Mouse (Mus musculus) induced T-regulatory cell, adult 2 months (primary cell): Measurements from ENCODE around the gene Cdkn2d.
"Not testable (repeated sequence)": the region's sequence is repeated elsewhere in the genome, so short reads cannot be mapped to it uniquely, and the experiment has no call there.

Experiments used
- DNase-seq: peaks from one replicate; pipeline ENCODE4 v3.0.0-alpha.2; 2012; ENCODE audit warnings: low read depth

Cdkn2d gene

DNA sequence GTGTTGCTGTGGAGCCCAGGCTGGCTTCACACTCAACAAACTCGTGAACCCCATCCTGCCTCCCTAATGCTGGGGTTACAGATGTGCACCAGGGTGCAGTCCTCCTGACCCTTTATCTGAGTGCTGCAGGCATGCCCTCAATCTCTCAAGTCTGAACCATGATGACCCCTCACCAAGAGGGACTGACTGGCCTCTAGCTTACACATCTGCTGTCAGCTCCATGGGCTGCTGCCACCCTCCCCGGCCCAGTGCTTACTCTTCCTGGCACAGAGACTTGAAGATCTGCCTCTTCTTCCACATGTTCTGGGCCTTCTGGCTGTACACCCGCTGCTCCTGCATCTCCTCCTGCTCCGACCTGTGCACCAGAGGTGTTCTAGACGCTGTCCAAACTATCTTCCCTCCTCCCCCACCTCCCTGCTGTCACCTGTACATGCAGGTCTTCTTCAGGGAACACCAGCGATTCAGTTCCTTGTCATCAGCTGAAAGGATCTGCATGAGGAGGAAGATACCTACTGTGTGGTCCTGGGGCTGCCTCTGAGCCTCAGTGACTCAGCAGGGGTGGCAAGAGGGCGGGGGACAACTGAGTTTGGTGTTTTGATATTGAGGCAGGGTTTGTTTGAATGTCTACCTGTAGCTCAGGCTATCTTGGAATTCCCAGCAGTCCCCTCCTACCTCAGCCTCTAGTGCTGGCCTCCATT lies 16.0 kb downstream of the Cdkn2d start:
- DNase-seq, result no peak

- no peak for DNase-seq
These were observed 16.9 kb downstream of the Cdkn2d start for GRCm38 (mm10) chr9:21274336-21274735.

DNA sequence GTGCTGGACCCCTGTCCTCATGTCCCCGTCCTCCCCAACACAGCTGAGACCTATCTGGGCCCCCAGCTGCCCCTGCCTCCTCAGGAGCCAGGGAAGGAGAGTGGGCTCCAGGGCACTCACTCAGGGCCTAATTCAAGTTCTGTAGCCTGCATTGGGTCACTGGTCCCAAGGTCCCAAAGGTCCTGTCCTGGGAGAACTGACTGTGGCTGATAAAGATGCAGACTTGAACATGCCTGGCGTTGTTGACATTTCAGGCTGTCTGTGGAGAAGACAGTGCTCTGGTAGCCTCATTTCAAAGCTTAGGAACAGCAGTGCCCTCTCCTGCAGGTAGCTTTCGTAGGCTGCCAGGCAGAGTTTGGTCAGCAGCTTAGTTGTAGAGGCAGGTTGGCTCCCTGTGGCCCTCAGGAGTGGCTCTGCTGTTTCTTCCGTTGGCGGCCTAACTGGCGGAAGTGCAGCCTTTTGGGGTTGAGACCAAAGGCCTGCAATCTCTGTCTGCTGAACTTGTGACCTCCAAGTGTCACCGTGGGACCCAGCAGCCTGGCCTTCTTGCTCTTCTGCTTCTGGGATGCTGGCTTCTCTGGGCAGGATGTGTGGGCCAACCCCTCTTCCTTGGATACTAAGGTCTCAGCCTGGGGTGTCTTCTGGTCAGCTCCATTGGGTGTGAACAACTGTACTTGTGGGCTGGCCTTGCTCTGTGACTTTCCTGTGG lies 17.5 kb downstream of the Cdkn2d start:
- DNase-seq, result no peak

DNA sequence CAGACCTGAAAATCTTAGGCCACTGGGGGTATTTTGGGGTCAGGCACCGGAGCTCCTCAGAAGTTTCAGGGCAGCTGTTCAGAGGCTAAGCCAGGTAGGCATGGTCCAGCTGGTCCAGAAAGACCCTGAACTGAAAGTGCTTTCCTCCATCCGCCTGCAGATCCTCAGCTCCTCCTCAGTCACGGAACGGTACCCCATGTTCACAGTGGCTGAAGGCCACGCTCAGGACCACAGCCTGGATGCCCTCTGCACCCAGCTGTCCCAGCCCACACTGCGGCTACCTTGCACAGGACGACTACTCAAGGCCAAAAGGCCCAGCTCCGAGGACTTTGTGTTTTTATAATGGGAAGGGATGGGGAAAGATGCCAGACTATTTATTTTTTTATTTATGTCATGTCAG lies 18.1 kb downstream of the Cdkn2d start:
- no peak for DNase-seq

DNA sequence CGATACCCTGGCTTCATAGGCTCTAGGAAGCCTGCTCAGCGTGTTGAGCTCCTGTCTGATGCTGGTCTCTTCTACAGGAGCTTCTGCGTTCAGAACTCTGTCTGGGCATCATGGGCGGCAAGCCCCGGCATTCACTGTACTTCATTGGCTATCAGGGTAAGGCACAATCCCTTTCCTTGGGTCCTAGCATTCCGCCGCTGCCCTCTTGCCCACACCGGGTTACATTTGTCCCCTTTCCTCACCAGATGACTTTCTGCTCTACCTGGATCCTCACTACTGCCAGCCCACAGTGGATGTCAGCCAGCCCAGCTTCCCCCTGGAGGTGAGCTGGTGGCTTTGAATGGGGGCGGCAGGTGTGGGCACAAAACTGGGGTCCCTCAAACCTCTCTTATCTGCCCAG lies 18.8 kb downstream of the Cdkn2d start:
- DNase-seq, result no peak

- peak; percentile 31 for DNase-seq
These were observed 21.6 kb downstream of the Cdkn2d start for GRCm38 (mm10) chr9:21269590-21269989.

DNA sequence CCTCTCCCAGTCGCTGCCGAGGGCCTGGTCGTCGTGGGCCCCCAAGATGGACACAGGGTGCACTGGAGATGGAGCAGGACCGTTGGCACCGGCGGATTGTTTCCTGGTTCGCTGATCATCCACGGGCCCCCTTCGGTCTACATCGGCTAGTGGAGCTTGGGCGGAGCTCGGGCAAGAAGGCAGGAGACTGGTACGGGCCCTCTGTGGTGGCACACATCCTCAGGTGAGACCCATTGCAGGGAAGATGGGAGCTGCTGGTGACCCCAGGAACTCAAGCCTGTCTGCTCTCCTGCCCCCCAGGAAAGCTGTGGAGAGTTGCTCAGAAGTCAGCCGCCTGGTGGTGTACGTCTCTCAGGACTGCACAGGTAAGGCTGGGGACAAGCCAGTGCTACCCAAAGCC lies 22.9 kb downstream of the Cdkn2d start:
- no peak for DNase-seq

- no peak for DNase-seq
These were observed 24.3 kb downstream of the Cdkn2d start for GRCm38 (mm10) chr9:21266889-21267288.

DNA sequence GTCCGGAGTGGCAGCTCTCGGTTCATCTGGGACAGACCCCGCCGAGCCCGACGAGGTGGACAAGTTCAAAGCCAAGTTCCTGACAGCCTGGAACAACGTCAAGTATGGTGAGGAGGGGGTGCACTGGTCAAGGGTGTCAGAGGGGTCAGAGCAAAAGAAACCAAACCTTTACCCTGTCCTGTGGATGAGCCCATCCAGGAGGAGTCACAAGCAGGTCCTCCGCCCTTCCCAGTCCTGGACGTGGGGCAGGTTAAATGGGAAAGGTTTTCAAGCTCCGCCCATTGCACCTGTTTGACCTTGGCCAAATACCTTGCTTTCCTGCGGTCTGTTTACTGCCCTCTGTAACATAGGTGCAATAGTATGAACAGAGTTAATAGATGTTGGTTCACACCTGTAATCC lies 25.6 kb downstream of the Cdkn2d start:
- DNase-seq, result peak; percentile 33

DNA sequence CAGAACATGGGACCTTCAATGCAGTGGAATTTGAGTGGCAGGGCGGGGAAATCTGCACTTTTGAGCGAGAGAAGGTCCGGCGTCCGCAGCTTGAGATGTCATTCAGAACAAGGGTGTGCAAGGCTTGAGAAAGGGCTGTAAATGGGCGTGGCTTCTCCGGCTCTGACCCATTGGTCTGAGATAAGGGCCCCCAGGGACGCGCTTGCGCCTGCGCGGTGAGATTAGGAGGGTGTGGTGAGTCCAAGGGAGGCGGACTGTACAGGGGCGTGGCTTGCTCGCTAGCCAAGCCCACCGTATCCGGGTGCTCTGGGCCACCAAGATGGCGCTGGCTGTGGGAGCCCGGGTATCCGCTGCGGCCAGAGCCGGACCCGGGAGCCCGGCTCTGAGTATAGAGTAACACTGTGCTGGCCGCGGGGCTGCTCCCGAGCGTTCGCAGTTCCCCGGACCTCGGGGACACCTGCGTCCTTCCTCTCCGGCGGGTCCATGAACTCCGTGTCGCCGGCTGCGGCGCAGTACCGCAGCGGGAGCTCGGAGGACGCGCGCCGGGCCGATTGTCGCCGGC lies 26.1 kb downstream of the Cdkn2d start, which contains the start of gene Atg4d:
Gene Atg4d (plus strand): TSS at position 294 of the 562 bp plus-strand sequence.
- DNase-seq, result peak; percentile 96

DNA sequence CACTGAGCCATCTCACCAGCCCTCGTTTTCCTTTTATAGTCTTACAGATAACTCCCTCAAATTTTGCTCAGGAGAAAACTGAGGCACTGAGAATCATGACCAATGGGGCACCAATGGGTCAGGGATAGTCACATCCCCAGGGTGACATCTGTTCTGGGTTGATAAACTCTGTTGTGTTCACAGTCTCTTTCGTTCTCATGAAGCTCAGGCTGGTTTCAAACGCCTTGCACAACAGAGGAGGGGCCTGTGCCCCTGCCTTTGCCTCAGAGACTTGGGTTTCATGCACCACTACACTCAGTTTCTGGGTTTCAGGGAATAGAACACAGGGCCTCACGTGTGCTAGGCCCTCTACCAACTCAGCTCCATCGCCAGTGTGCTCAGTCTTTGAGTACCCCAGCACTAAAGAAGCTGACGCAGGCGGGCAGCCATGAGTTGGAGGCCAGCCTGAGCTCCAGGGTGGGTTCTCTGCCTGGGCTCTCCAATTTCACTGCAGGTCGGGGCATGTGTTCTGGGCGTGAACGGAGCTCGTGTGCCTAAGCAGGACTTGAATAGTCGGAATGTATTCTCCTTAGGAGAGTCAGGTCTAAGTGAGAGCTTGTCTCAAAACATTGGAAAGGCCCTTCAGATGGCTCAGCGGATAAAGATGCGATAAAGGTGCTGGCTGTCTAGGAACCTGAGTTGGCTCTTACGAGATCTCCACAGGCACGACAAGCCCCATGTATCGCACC lies 26.8 kb downstream of the Cdkn2d start:
- no peak for DNase-seq

- peak; percentile 66 for DNase-seq
These were observed 29.4 kb downstream of the Cdkn2d start for GRCm38 (mm10) chr9:21261831-21262230.

DNA sequence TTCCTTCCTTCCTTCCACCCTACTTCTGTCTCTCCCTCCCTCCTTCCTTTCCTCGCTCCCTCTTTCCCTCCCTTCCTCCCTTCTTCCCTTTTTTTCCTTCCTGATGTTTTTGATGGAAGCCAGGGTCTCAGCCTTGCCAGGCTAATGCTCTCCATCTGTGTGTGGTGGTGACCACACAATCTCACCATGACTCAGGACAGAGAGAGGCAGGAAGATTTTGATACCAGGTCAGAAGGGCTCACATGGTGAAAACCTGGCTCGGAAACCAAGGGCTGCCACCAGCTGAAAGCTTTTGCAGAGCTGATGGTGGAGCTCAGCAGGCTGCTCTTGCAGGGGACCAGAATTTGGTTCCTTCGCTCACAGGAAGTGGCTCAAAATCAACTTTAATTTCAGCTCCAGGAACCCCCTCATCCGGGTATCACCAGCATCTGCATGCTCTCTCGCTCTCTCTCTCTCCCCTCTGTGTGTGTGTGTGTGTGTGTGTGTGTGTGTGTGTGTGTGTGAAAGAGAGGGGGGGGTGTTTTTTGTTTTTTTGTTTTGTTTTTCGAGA lies 30.6 kb downstream of the Cdkn2d start:
- peak; percentile 61 for DNase-seq

GRCm38 (mm10) chr9:21256349-21256748 lies 34.9 kb downstream of the Cdkn2d start:
- DNase-seq, result not testable (repeated sequence)

GRCm38 (mm10) chr9:21254690-21255089 lies 36.5 kb downstream of the Cdkn2d start:
- no peak for DNase-seq

DNA sequence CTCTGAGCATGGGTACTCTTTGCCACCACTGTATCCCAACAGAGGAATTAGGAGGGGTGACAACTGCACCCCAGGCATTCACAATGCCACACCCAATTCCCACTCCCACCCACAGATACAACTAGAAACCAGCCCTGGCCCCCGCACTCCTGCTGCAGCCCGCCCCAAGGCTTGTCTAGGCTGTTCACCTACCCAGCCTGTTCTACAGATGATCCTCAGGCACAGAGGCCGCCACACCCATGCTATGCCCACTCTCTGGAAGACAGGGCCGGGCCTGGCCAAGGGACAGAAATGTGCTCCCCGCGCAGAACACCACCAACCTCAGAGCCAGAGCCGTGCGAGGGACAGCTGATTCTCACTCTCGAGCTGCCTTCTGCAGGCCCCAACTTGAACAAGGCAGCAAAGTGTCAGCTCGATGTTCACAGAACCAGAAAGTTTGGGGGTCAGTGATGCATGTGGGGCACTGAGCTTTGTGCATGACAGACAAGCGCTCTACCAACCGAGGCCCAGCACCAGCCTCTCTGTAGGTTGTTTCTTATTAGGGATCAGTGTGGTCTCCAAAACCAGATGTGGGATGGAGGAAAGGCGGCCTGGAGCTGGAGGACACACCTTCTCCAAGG lies 40.0 kb downstream of the Cdkn2d start:
- DNase-seq, result no peak

- no peak for DNase-seq
These were observed 40.7 kb downstream of the Cdkn2d start for GRCm38 (mm10) chr9:21250509-21250908.

DNA sequence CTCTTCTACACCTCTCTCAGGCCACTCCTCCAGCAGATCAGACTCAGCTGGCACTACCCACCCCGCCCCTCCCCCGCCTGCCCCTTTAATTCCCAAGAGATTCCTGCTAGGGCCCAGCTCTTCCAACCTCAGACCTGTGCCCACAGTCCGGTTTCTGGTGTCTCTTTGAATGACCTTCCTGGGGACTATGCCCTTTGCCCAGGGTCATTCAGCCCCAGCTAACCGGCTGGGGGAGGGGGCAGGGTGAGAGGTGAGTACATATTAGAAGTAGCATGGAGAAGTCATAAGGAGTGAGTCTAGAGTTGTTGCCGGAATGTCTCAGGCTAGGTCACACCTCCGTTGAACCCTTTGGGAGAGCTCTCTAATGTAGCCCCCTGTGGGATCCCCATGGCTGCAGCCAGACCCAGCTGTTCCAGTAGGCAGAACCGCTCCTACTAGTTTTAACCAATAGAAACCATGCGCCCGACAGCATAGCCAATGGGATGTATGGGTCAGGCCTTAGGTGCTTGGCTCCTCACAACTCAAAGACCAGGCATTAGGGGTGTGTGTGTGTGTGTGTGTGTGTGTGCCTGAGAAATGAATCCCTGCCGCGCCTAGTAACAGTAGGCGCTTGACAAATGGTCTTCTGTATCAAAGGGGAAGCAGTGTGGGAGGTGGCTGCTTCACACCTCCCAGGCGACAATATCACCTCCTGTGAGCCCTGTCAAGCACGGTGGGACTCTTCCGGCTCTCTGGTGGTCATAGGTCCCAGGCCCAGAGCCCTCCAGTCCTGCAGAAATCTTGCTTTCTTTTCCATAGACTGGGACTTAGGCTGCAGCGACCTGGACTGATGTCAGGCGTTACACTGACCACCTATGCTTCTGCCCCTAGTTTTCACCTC lies 41.3 kb downstream of the Cdkn2d start:
- DNase-seq, result no peak

DNA sequence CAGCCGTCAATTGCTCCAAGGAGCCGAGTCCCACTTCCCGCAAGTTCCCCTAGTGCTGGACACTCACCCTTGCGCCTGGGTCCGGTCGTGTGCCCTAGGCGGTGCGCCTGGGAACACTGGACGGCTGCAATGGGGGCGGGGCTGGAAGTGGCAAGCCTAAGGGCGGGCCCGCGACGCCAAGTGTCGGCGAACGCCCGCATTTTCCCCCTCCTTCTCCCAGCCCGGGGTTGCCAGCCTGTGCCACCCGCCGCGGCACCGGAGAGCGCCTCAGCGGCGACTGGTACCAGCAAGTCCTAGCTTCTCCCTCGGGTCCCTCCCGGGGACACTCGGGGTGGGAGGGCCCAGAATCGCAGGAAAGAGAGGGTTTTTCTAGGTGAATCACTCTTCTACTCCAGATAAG lies 42.9 kb downstream of the Cdkn2d start, which contains the start of gene S1pr5:
Gene S1pr5 (minus strand): TSS at position 118 of the 400 bp plus-strand sequence.
- DNase-seq, result peak; percentile 30

DNA sequence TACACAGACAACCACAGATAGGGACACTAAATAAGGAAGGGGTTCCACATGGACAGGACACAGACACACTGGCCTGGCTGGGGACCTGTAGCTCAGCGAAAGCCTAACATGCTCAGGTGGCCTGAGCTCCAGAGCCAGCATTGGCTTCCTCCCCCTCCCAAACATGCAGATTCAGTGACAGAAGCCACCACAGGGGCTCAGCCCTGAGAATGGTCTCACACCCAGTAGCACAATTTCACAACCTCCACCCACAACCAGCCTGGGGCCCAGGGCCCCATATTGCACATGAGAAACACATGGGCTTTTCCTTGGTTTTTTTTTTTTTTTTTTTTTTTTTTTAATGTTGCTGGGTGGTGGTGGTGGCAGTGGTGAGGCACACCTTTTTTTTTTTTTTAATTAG lies 44.9 kb downstream of the Cdkn2d start:
- no peak for DNase-seq

DNA sequence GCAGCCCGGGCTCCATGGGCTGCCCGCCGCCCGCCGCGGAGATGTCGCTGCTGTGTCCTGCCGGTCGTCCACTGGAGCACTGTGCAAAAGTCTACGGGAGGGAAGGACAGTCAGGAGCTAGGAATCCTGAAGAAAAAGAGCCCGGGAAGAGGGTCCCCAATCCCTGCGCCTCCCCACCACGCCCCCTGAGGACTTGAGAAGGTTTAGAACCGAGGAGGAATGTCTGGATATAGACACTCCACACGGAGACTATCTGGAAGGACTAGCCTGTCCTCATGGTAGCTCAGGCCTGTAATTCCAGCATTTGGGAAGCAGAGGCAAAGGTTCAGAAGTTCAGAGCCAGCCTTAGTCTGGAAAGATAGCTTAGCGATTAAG lies 46.1 kb downstream of the Cdkn2d start:
- peak; percentile 19 for DNase-seq
